Mouse (Mus musculus): Measurements from ENCODE around the gene Rgl1.

DNA sequence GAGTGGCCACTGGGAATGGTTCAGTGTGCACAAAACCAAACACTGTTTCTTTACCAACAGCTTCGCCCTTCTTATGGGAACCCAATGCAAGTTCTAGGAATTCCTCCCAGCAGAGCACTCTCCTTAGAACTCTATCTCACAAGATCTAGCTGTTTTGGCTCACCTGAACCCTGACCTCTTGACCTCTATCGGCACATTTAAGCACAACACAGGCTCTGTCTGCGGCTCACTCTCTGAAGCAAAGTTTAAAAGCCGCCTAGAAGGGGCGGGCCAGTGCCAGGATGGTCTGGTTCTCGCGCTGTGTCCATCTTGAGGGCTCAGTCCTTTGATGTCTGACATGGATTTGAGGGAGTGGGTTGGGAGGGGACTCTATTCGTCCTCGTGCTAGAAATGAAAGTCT is 70.7 kb downstream of the Rgl1 start:
- TF ChIP-seq GATA1 (IDR thresholded peaks at IDR 0.05; ENCODE audit: borderline replicate concordance, low read length) (no peak), FLI1 (IDR thresholded peaks at IDR 0.05; ENCODE audit: low read length) (no peak)

All from megakaryocyte, embryonic 14.5 days (primary cell).